Mouse (Mus musculus) retina, adult 2 months (tissue): ENCODE results near the gene Tns3.
"Not testable (repeated sequence)": the region's sequence is repeated elsewhere in the genome, so short reads cannot be mapped to it uniquely, and the experiment has no call there.

Experiments used
- DNase-seq: peaks from one replicate; pipeline ENCODE4 v3.0.0-alpha.2; 2012; ENCODE audit warnings: low read depth, low spot score

Tns3 gene

GRCm38 (mm10) chr11:8622668-8623067 lies 41.7 kb downstream of the Tns3 start:
- no peak for DNase-seq

GRCm38 (mm10) chr11:8619111-8619510 lies 45.2 kb downstream of the Tns3 start:
- not testable (repeated sequence) for DNase-seq

- no peak for DNase-seq
These were observed 46.0 kb downstream of the Tns3 start for GRCm38 (mm10) chr11:8618301-8618700.

GRCm38 (mm10) chr11:8615436-8615835 lies 48.9 kb downstream of the Tns3 start:
- DNase-seq = no peak

- DNase-seq = no peak
These were observed 53.9 kb downstream of the Tns3 start for GRCm38 (mm10) chr11:8610456-8610855.

- no peak for DNase-seq
These were observed 54.5 kb downstream of the Tns3 start for GRCm38 (mm10) chr11:8609873-8610272.

- no peak for DNase-seq
These were observed 57.2 kb downstream of the Tns3 start for GRCm38 (mm10) chr11:8607123-8607522.

GRCm38 (mm10) chr11:8604789-8605569 lies 59.4 kb downstream of the Tns3 start:
- no peak for DNase-seq

- no peak for DNase-seq
These were observed 61.7 kb downstream of the Tns3 start for GRCm38 (mm10) chr11:8602606-8603005.

GRCm38 (mm10) chr11:8601411-8601821 lies 62.9 kb downstream of the Tns3 start:
- no peak for DNase-seq

- no peak for DNase-seq
These were observed 68.7 kb downstream of the Tns3 start for GRCm38 (mm10) chr11:8595642-8596041.

GRCm38 (mm10) chr11:8593172-8593571 lies 71.2 kb downstream of the Tns3 start:
- no peak for DNase-seq

GRCm38 (mm10) chr11:8591271-8591670 lies 73.1 kb downstream of the Tns3 start:
- no peak for DNase-seq

- DNase-seq = no peak
These were observed 75.0 kb downstream of the Tns3 start for GRCm38 (mm10) chr11:8589226-8589905.

- no peak for DNase-seq
These were observed 76.4 kb downstream of the Tns3 start for GRCm38 (mm10) chr11:8587941-8588340.

GRCm38 (mm10) chr11:8586996-8587644 lies 77.2 kb downstream of the Tns3 start:
- DNase-seq = no peak

- no peak for DNase-seq
These were observed 78.0 kb downstream of the Tns3 start for GRCm38 (mm10) chr11:8586374-8586773.

- DNase-seq = no peak
These were observed 78.6 kb downstream of the Tns3 start for GRCm38 (mm10) chr11:8585686-8586085.

GRCm38 (mm10) chr11:8584925-8585324 lies 79.4 kb downstream of the Tns3 start:
- no peak for DNase-seq

GRCm38 (mm10) chr11:8584307-8584706 lies 80.0 kb downstream of the Tns3 start:
- no peak for DNase-seq

GRCm38 (mm10) chr11:8583137-8583536 lies 81.2 kb downstream of the Tns3 start:
- no peak for DNase-seq

- no peak for DNase-seq
These were observed 82.0 kb downstream of the Tns3 start for GRCm38 (mm10) chr11:8582101-8582920.
